Mouse (Mus musculus): ENCODE measurements around the gene Gm27027. TPM values are rescaled to one million over a fixed set of nuclear protein-coding genes. Genes with fewer than 3 reads are reported as not detected.

Gm27027 gene
- polyA plus RNA-seq (2012; rRNA removed): 0.47 TPM in 1 of 2 replicates, not detected in the other

DNA sequence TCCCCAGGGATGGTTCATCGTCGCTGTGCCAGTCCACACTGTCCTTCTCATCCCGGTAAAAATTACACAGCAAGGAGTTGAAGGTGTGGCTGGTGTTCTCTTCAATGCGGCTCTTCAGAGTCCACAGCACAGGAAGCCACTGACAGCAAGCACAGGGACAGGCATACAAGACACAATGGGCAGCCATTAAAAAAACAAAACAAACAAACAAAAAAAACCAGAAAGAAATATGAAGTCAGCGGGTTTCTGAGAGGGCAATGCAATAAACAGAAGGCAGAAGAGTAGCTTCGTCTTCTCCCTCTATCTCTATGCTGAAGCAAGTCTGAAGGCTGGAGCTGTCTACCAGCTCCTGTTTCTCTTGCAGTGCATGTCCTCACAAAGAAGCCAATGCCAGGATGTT is at the start of gene Gm27027:
Gene Gm27027, minus strand, starts transcription at position 101 of the 400 bp plus-strand sequence.
- no peak within 1 kb of the TSS for H3K27ac ChIP-seq (ENCODE audit: insufficient read depth, low read length)
- 92% methylated on average over 6 of the region's 6 CpGs for WGBS
- H3K4me1 ChIP-seq (ENCODE audit: control insufficient read depth, insufficient read depth, insufficient read length): no peaks in the 10 kb centered on the region
- H3K4me3 ChIP-seq (ENCODE audit: extremely low read depth, insufficient read depth, insufficient read length): no peak within 1 kb of the TSS
- DNase-seq (ENCODE audit: low read depth in 1 of 2, low spot score in 2 of 2): no peak
- TF ChIP-seq POLR2A (IDR thresholded peaks at IDR 0.05; ENCODE audit: low read depth, low read length): no peak
- no peaks in the 10 kb centered on the region for H3K27me3 ChIP-seq (ENCODE audit: control insufficient read depth, insufficient read depth, low read length)
- peaks cover 52% of the 10 kb centered on the region for H3K36me3 ChIP-seq (ENCODE audit: control insufficient read depth, insufficient read depth, low read length)

DNA sequence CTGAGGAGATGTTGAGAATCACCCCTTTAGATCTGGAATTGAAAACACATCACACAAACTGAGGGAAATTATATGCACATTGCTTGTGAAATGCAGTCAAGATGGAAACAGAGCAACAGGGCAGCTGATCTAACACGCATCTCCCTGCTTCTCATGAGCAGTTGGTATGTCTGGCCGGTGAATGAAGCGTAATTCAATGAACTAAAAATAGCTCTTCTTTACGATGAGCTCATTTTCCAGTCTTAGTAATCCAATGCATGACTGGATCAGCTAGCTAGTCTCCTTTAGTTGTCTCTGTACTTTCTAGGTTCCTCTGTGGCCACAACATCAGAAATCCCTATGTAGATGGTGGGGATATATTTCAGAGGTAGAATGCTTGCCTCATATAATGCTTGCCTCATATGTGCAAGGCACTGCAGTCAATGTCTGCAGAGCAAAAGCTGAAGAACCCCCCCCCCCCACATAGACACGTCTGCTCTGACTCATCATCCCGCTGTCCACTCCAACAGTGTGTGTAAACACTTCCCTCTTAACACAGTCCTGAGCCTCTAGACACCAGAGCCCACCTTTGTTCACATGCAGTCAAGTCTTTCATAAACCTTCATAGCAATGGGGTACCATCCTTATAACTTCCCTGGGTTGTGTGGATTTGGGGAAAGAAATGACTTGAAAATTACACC is 49.4 kb upstream of the Gm27027 start:
- Histone ChIP-seq H3K36me3 (ENCODE audit: control insufficient read depth, insufficient read depth, low read length) (no peaks in the 10 kb centered on the region; the same call in 1 of the 2 replicates), H3K27ac (ENCODE audit: insufficient read depth, low read length) (no peak overlapping the region), H3K4me3 (ENCODE audit: extremely low read depth, insufficient read depth, insufficient read length) (no peak overlapping the region), H3K27me3 (ENCODE audit: control insufficient read depth, insufficient read depth, low read length) (no peaks in the 10 kb centered on the region), H3K4me1 (ENCODE audit: control insufficient read depth, insufficient read depth, insufficient read length) (no peaks in the 10 kb centered on the region)
- 95% methylated on average over 6 of the region's 6 CpGs for WGBS
- DNase-seq (ENCODE audit: low read depth in 1 of 2, low spot score in 2 of 2): no peak
- TF ChIP-seq CTCF (IDR thresholded peaks at IDR 0.05; ENCODE audit: extremely low read depth, insufficient read depth, insufficient read length, insufficient replicate concordance): no peak
- TF ChIP-seq POLR2A (IDR thresholded peaks at IDR 0.05; ENCODE audit: low read depth, low read length): no peak

DNA sequence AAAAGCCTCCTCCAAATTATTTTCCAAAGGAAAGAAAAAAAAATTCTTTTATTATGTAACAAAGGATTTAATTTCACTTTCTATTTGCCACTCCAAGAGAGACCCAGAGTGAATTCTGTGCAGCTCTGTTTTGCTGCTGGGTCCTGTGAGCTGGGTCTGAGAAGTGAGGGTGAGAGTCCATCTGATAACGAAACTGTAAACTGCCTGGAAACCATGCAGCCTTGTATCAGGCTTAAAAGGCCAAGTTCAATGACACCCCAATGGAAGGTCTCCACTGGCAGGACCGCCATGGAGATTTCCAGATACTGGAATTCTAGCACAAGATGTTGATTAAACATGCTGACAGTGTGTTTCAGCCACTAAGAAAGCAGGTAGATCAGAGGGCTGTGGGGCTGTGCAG is 48.0 kb upstream of the Gm27027 start:
- DNase-seq (ENCODE audit: low read depth in 1 of 2, low spot score in 2 of 2): no peak
- WGBS: 88% methylated on average over 2 of the region's 2 CpGs
- no peak overlapping the region for H3K4me3 ChIP-seq (ENCODE audit: extremely low read depth, insufficient read depth, insufficient read length)
- no peaks in the 10 kb centered on the region for H3K27me3 ChIP-seq (ENCODE audit: control insufficient read depth, insufficient read depth, low read length)
- no peak overlapping the region for H3K27ac ChIP-seq (ENCODE audit: insufficient read depth, low read length)
- H3K36me3 ChIP-seq (ENCODE audit: control insufficient read depth, insufficient read depth, low read length): peaks cover 2% of the 10 kb centered on the region; the same call in 1 of the 2 replicates
- no peak for TF ChIP-seq CTCF (IDR thresholded peaks at IDR 0.05; ENCODE audit: extremely low read depth, insufficient read depth, insufficient read length, insufficient replicate concordance)
- TF ChIP-seq POLR2A (IDR thresholded peaks at IDR 0.05; ENCODE audit: low read depth, low read length): no peak
- no peaks in the 10 kb centered on the region for H3K4me1 ChIP-seq (ENCODE audit: control insufficient read depth, insufficient read depth, insufficient read length)

DNA sequence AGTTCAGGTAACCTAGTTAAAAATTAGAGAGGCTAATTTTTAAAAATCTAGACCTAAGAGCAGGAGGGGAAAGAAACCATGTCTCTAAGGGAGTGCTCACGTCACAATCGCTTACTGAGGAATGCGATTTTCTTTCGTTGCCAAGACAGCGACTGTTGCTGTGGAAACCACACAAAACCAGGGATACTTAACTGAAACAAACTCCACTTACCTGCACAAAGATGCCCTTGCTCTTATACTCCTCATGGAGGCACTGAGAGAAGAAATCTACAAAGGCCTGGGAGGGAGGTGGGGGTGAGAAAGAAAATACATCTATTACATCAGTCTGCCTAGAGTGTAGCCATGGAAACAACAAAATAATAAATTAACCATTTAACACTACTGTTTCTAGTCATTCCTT is 47.5 kb upstream of the Gm27027 start:
- Histone ChIP-seq H3K4me1 (ENCODE audit: control insufficient read depth, insufficient read depth, insufficient read length) (no peaks in the 10 kb centered on the region), H3K27me3 (ENCODE audit: control insufficient read depth, insufficient read depth, low read length) (no peaks in the 10 kb centered on the region), H3K27ac (ENCODE audit: insufficient read depth, low read length) (no peak overlapping the region), H3K36me3 (ENCODE audit: control insufficient read depth, insufficient read depth, low read length) (peaks cover 2% of the 10 kb centered on the region; the same call in 1 of the 2 replicates), H3K4me3 (ENCODE audit: extremely low read depth, insufficient read depth, insufficient read length) (no peak overlapping the region)
- no peak for DNase-seq (ENCODE audit: low read depth in 1 of 2, low spot score in 2 of 2)
- WGBS: 97% methylated on average over 5 of the region's 5 CpGs
- no peak for TF ChIP-seq CTCF (IDR thresholded peaks at IDR 0.05; ENCODE audit: extremely low read depth, insufficient read depth, insufficient read length, insufficient replicate concordance)
- no peak for TF ChIP-seq POLR2A (IDR thresholded peaks at IDR 0.05; ENCODE audit: low read depth, low read length)

DNA sequence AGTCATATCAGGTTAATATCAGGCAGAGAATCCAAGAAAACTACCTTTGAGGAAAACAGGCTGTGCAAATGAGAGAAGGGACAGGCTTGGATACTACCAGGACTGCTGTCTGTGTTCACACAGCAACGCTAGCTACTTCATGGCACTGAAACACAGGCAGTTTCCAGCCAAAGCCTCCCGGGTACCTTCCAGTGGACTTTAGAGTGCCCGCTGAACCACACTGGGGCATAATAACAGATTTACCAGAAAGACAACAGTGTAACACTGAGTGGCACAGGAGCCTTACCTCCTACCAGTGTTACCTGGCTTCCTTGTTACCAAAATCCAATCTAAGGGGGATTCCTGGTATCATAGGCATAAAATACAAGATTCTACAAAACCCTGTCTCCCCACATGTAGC is 46.3 kb upstream of the Gm27027 start:
- Histone ChIP-seq H3K4me1 (ENCODE audit: control insufficient read depth, insufficient read depth, insufficient read length) (no peaks in the 10 kb centered on the region), H3K4me3 (ENCODE audit: extremely low read depth, insufficient read depth, insufficient read length) (no peak overlapping the region), H3K27ac (ENCODE audit: insufficient read depth, low read length) (no peak overlapping the region), H3K36me3 (ENCODE audit: control insufficient read depth, insufficient read depth, low read length) (peaks cover 2% of the 10 kb centered on the region; the same call in 1 of the 2 replicates), H3K27me3 (ENCODE audit: control insufficient read depth, insufficient read depth, low read length) (no peaks in the 10 kb centered on the region)
- TF ChIP-seq POLR2A (IDR thresholded peaks at IDR 0.05; ENCODE audit: low read depth, low read length) (no peak), CTCF (IDR thresholded peaks at IDR 0.05; ENCODE audit: extremely low read depth, insufficient read depth, insufficient read length, insufficient replicate concordance) (no peak)
- no peak for DNase-seq (ENCODE audit: low read depth in 1 of 2, low spot score in 2 of 2)
- WGBS: 95% methylated on average over 3 of the region's 3 CpGs

DNA sequence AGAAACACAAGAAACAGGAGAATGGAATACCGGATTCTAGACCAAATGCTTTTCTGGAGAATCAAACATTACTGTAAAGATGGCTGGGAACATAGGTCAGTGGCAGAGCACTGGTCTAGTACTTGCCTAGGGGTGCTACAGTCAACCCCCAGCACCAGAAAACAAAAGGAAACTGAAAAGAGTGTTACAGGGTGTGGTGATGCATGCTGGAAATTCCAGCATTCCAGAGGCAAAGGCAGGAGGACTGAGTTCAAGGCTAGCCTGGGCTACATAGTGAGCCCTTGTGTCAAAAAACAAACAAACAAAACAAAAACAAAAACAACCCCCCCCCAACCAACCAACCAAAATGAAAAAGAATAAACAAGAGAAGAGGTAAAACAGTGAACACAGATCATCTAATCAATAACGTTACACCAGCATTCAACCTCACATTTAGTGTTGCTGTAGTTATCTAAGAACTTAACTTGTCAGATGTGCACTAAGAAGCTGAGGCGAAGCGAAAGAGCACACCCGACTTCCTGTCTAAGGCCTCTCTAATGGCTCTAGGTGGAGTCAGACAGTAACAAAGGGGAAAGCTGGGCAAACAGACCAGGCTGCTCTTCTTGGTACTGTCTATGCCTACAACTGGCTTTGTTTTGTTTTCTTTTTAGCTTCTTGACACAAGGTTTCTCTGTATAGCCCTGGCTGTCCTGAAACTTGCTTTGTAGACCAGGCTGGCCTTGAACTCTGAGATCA is 44.4 kb upstream of the Gm27027 start:
- H3K4me1 ChIP-seq (ENCODE audit: control insufficient read depth, insufficient read depth, insufficient read length): no peaks in the 10 kb centered on the region
- WGBS: 91% methylated on average over 5 of the region's 5 CpGs
- TF ChIP-seq POLR2A (IDR thresholded peaks at IDR 0.05; ENCODE audit: low read depth, low read length): no peak
- no peak for TF ChIP-seq CTCF (IDR thresholded peaks at IDR 0.05; ENCODE audit: extremely low read depth, insufficient read depth, insufficient read length, insufficient replicate concordance)
- peaks cover 2% of the 10 kb centered on the region; the same call in 1 of the 2 replicates for H3K36me3 ChIP-seq (ENCODE audit: control insufficient read depth, insufficient read depth, low read length)
- DNase-seq (ENCODE audit: low read depth in 1 of 2, low spot score in 2 of 2): no peak
- H3K27ac ChIP-seq (ENCODE audit: insufficient read depth, low read length): no peak overlapping the region
- H3K27me3 ChIP-seq (ENCODE audit: control insufficient read depth, insufficient read depth, low read length): no peaks in the 10 kb centered on the region
- H3K4me3 ChIP-seq (ENCODE audit: extremely low read depth, insufficient read depth, insufficient read length): no peak overlapping the region

All from spleen, adult 2 months (tissue).